In genomic region chr8:70743656-70744590, GRCm38 (mm10) we compare ENCODE assay signal across 8 mouse cellular contexts. TPM values are rescaled to one million over a fixed set of nuclear protein-coding genes. Genes with fewer than 3 reads are reported as not detected.
DNase-seq lines count a peak whose midpoint lies in the region; ATAC-seq and TF ChIP-seq lines count a peak whose summit lies in the region.

No protein-coding gene starts in this region.

- peaks cover 2% of the 10 kb centered on the region; the same call in 1 of the 2 replicates for H3K36me3 ChIP-seq in erythroblast, embryonic 14.5 days (ENCODE audit: control insufficient read depth)
- H3K36me3 ChIP-seq in forebrain, postnatal 0 days (ENCODE audit: insufficient read depth): no peaks in the 10 kb centered on the region
- no peaks in the 10 kb centered on the region for H3K36me3 ChIP-seq in hindbrain, embryonic 12.5 days
- H3K36me3 ChIP-seq in limb, embryonic 13.5 days: no peaks in the 10 kb centered on the region
- no peaks in the 10 kb centered on the region for H3K36me3 ChIP-seq in midbrain, embryonic 14.5 days (ENCODE audit: control insufficient read depth, insufficient read depth, low read length)

- TF ChIP-seq POLR2A in brain, embryonic 14.5 days (IDR thresholded peaks at IDR 0.05; ENCODE audit: borderline replicate concordance, extremely low read depth, insufficient read depth, insufficient read length, poor library complexity, severe bottlenecking): no peak

- no peak for ATAC-seq in erythroblast, adult 5-6 weeks (replicated peaks; ENCODE audit: low FRiP score, poor library complexity, severe bottlenecking)
- ATAC-seq in forebrain, postnatal 0 days: peak; percentile 80
- ATAC-seq in hindbrain, embryonic 12.5 days (ENCODE audit: low FRiP score): 0 out of 2 replicates have a peak, but pooled peaks have one; percentile 17
- no peak for ATAC-seq in limb, embryonic 13.5 days (ENCODE audit: low FRiP score, low read depth)
- ATAC-seq in midbrain, embryonic 14.5 days (ENCODE audit: low FRiP score, low TSS enrichment): no peak; the same call in 1 of the 2 replicates

- 5% methylated on average over 48 of the region's 48 CpGs for WGBS in forebrain, postnatal 0 days
- WGBS in hindbrain, embryonic 12.5 days: 4% methylated on average over 48 of the region's 48 CpGs
- 5% methylated on average over 48 of the region's 48 CpGs for WGBS in limb, embryonic 13.5 days
- WGBS in midbrain, embryonic 14.5 days: 6% methylated on average over 48 of the region's 48 CpGs

- peak overlapping the region; percentile 56 for H3K4me2 ChIP-seq in forebrain, postnatal 0 days (ENCODE audit: low read depth)
- peak overlapping the region; percentile 52 for H3K4me2 ChIP-seq in hindbrain, embryonic 12.5 days (replicated peaks)
- peak overlapping the region; percentile 60 for H3K4me2 ChIP-seq in limb, embryonic 13.5 days (replicated peaks)
- peak overlapping the region; percentile 52 for H3K4me2 ChIP-seq in midbrain, embryonic 14.5 days (ENCODE audit: low read length)

- H3K9ac ChIP-seq in forebrain, postnatal 0 days: peak overlapping the region; percentile 44
- H3K9ac ChIP-seq in hindbrain, embryonic 12.5 days: peak overlapping the region; percentile 27; the same call in 1 of the 2 replicates
- H3K9ac ChIP-seq in limb, embryonic 13.5 days: peak overlapping the region; percentile 48; the same call in 1 of the 2 replicates
- peak overlapping the region; percentile 34 for H3K9ac ChIP-seq in midbrain, embryonic 14.5 days (replicated peaks; ENCODE audit: low read length)

- peak overlapping the region; percentile 14 for H3K4me3 ChIP-seq in erythroblast, embryonic 14.5 days (replicated peaks)
- H3K4me3 ChIP-seq in forebrain, postnatal 0 days (ENCODE audit: low read depth, low read length): peak overlapping the region; percentile 35
- H3K4me3 ChIP-seq in hindbrain, embryonic 12.5 days: peak overlapping the region; percentile 29
- H3K4me3 ChIP-seq in limb, embryonic 13.5 days: peak overlapping the region; percentile 33
- peak overlapping the region; percentile 29 for H3K4me3 ChIP-seq in midbrain, embryonic 14.5 days (replicated peaks; ENCODE audit: low read depth, low read length)

- peaks cover 93% of the 10 kb centered on the region for H3K27me3 ChIP-seq in erythroblast, embryonic 14.5 days (ENCODE audit: control insufficient read depth)
- H3K27me3 ChIP-seq in forebrain, postnatal 0 days (ENCODE audit: insufficient read depth, low read length): peaks cover 31% of the 10 kb centered on the region
- H3K27me3 ChIP-seq in hindbrain, embryonic 12.5 days: peaks cover 82% of the 10 kb centered on the region
- peaks cover 80% of the 10 kb centered on the region for H3K27me3 ChIP-seq in limb, embryonic 13.5 days
- peaks cover 28% of the 10 kb centered on the region for H3K27me3 ChIP-seq in midbrain, embryonic 14.5 days (ENCODE audit: control insufficient read depth, insufficient read depth, low read length)

- no peak for TF ChIP-seq CTCF in brain, embryonic 14.5 days (IDR thresholded peaks at IDR 0.05; ENCODE audit: borderline replicate concordance, extremely low read depth, insufficient read depth, insufficient read length)
- TF ChIP-seq CTCF in forebrain, postnatal 0 days (IDR thresholded peaks at IDR 0.05; ENCODE audit: low read depth): no peak

- no peaks in the 10 kb centered on the region; the same call in 1 of the 2 replicates for H3K9me3 ChIP-seq in erythroblast, embryonic 14.5 days (ENCODE audit: control insufficient read depth, low read length)
- no peaks in the 10 kb centered on the region for H3K9me3 ChIP-seq in forebrain, postnatal 0 days (ENCODE audit: low read length)
- no peaks in the 10 kb centered on the region for H3K9me3 ChIP-seq in hindbrain, embryonic 12.5 days (replicated peaks)
- H3K9me3 ChIP-seq in limb, embryonic 13.5 days: no peaks in the 10 kb centered on the region
- H3K9me3 ChIP-seq in midbrain, embryonic 14.5 days (ENCODE audit: control insufficient read depth, low read length): no peaks in the 10 kb centered on the region

- H3K27ac ChIP-seq in forebrain, postnatal 0 days (ENCODE audit: low read depth, low read length): no peak overlapping the region
- H3K27ac ChIP-seq in hindbrain, embryonic 12.5 days: no peak overlapping the region
- H3K27ac ChIP-seq in limb, embryonic 13.5 days: no peak overlapping the region
- no peak overlapping the region for H3K27ac ChIP-seq in midbrain, embryonic 14.5 days (replicated peaks; ENCODE audit: low read depth, low read length)

- peak; percentile 51 for DNase-seq in brain, embryonic 14.5 days (ENCODE audit: low read depth)
- peak; percentile 74 for DNase-seq in forebrain, postnatal 0 days
- peak; percentile 60 for DNase-seq in midbrain, embryonic 14.5 days
- no peak for DNase-seq in c-Kit-positive CD71-positive TER-119-positive erythroid progenitor cells, embryonic 14.5 days (ENCODE audit: low spot score)

- peaks cover 4% of the 10 kb centered on the region for H3K4me1 ChIP-seq in erythroblast, embryonic 14.5 days (ENCODE audit: control insufficient read depth)
- no peaks in the 10 kb centered on the region; the same call in 1 of the 2 replicates for H3K4me1 ChIP-seq in forebrain, postnatal 0 days (ENCODE audit: insufficient read depth)
- peaks cover 19% of the 10 kb centered on the region for H3K4me1 ChIP-seq in hindbrain, embryonic 12.5 days
- peaks cover 16% of the 10 kb centered on the region for H3K4me1 ChIP-seq in limb, embryonic 13.5 days
- 0 out of 2 replicates have a peak, but pooled peaks cover 3% of the 10 kb centered on the region for H3K4me1 ChIP-seq in midbrain, embryonic 14.5 days (ENCODE audit: control insufficient read depth, insufficient read depth, low read length)

RNA-seq across cellular contexts. Expression of gene Rab3a, which starts 10.6 kb away (rescaled TPM):
- 0.30 and 0.59 TPM in 2 replicates for polyA plus RNA-seq in erythroblast, embryonic 14.5 days (2012)
- not detected in 2 replicates for total RNA-seq in erythroblast, adult 5-6 weeks (2015; ENCODE audit: low replicate concordance)
- 1.5 TPM in 1 of 2 replicates, not detected in the other for total RNA-seq in erythroblast, adult 5-6 weeks (2017; ENCODE audit: low replicate concordance)
- 468 and 475 TPM in 2 replicates for polyA plus RNA-seq in brain, embryonic 14.5 days (2012; rRNA removed)
- 450 and 499 TPM in 2 replicates for total RNA-seq in forebrain, postnatal 0 days (2014; rRNA removed)
- 632 and 673 TPM in 2 replicates for polyA plus RNA-seq in forebrain, postnatal 0 days (2015; fragmentation: Nextera tagmentation; extraction: Ambion mirVana)
- polyA plus RNA-seq in hindbrain, embryonic 12.5 days (2016; fragmentation: Nextera tagmentation; extraction: Ambion mirVana): 126 and 134 TPM in 2 replicates
- 18.0 and 19.6 TPM in 2 replicates for polyA plus RNA-seq in limb, embryonic 13.5 days (2015; fragmentation: Nextera tagmentation; extraction: Ambion mirVana)
- 407 and 464 TPM in 2 replicates for polyA plus RNA-seq in midbrain, embryonic 14.5 days (2014; fragmentation: Nextera tagmentation; extraction: Ambion mirVana)

RNA-seq across cellular contexts. Expression of gene Mpv17l2, which starts 16.8 kb away (rescaled TPM):
- 11.4 and 15.6 TPM in 2 replicates for polyA plus RNA-seq in erythroblast, embryonic 14.5 days (2012)
- total RNA-seq in erythroblast, adult 5-6 weeks (2015; ENCODE audit: low replicate concordance): 8.2 and 9.6 TPM in 2 replicates
- total RNA-seq in erythroblast, adult 5-6 weeks (2017; ENCODE audit: low replicate concordance): 3.8 and 6.4 TPM in 2 replicates
- 29.1 and 45.0 TPM in 2 replicates for polyA plus RNA-seq in brain, embryonic 14.5 days (2012; rRNA removed)
- total RNA-seq in forebrain, postnatal 0 days (2014; rRNA removed): 33.7 and 39.9 TPM in 2 replicates
- polyA plus RNA-seq in forebrain, postnatal 0 days (2015; fragmentation: Nextera tagmentation; extraction: Ambion mirVana): 60.4 and 61.9 TPM in 2 replicates
- 38.2 and 38.3 TPM in 2 replicates for polyA plus RNA-seq in hindbrain, embryonic 12.5 days (2016; fragmentation: Nextera tagmentation; extraction: Ambion mirVana)
- 29.2 and 36.6 TPM in 2 replicates for polyA plus RNA-seq in limb, embryonic 13.5 days (2015; fragmentation: Nextera tagmentation; extraction: Ambion mirVana)
- polyA plus RNA-seq in midbrain, embryonic 14.5 days (2014; fragmentation: Nextera tagmentation; extraction: Ambion mirVana): 37.1 and 39.0 TPM in 2 replicates

RNA-seq across cellular contexts. Expression of gene Pde4c, which starts 20.4 kb away (rescaled TPM):
- polyA plus RNA-seq in erythroblast, embryonic 14.5 days (2012): 0.02 TPM in 1 of 2 replicates, not detected in the other
- not detected in 2 replicates for total RNA-seq in erythroblast, adult 5-6 weeks (2015; ENCODE audit: low replicate concordance)
- not detected in 2 replicates for total RNA-seq in erythroblast, adult 5-6 weeks (2017; ENCODE audit: low replicate concordance)
- polyA plus RNA-seq in brain, embryonic 14.5 days (2012; rRNA removed): 0.40 and 0.58 TPM in 2 replicates
- 0.48 and 0.62 TPM in 2 replicates for total RNA-seq in forebrain, postnatal 0 days (2014; rRNA removed)
- polyA plus RNA-seq in forebrain, postnatal 0 days (2015; fragmentation: Nextera tagmentation; extraction: Ambion mirVana): 0.10 and 0.23 TPM in 2 replicates
- 0.26 and 0.39 TPM in 2 replicates for polyA plus RNA-seq in hindbrain, embryonic 12.5 days (2016; fragmentation: Nextera tagmentation; extraction: Ambion mirVana)
- 0.04 and 0.06 TPM in 2 replicates for polyA plus RNA-seq in limb, embryonic 13.5 days (2015; fragmentation: Nextera tagmentation; extraction: Ambion mirVana)
- 0.24 TPM in 1 of 2 replicates, not detected in the other for polyA plus RNA-seq in midbrain, embryonic 14.5 days (2014; fragmentation: Nextera tagmentation; extraction: Ambion mirVana)

RNA-seq across cellular contexts. Expression of gene Gm3336, which starts 25.6 kb away (rescaled TPM):
- not detected in 2 replicates for polyA plus RNA-seq in erythroblast, embryonic 14.5 days (2012)
- not detected in 2 replicates for total RNA-seq in erythroblast, adult 5-6 weeks (2015; ENCODE audit: low replicate concordance)
- total RNA-seq in erythroblast, adult 5-6 weeks (2017; ENCODE audit: low replicate concordance): not detected in 2 replicates
- not detected in 2 replicates for polyA plus RNA-seq in brain, embryonic 14.5 days (2012; rRNA removed)
- total RNA-seq in forebrain, postnatal 0 days (2014; rRNA removed): not detected in 2 replicates
- polyA plus RNA-seq in forebrain, postnatal 0 days (2015; fragmentation: Nextera tagmentation; extraction: Ambion mirVana): not detected in 2 replicates
- polyA plus RNA-seq in hindbrain, embryonic 12.5 days (2016; fragmentation: Nextera tagmentation; extraction: Ambion mirVana): not detected in 2 replicates
- not detected in 2 replicates for polyA plus RNA-seq in limb, embryonic 13.5 days (2015; fragmentation: Nextera tagmentation; extraction: Ambion mirVana)
- polyA plus RNA-seq in midbrain, embryonic 14.5 days (2014; fragmentation: Nextera tagmentation; extraction: Ambion mirVana): not detected in 2 replicates

RNA-seq across cellular contexts. Expression of gene Pik3r2, which starts 32.6 kb away (rescaled TPM):
- 3.8 and 4.9 TPM in 2 replicates for polyA plus RNA-seq in erythroblast, embryonic 14.5 days (2012)
- 4.8 and 12.1 TPM in 2 replicates for total RNA-seq in erythroblast, adult 5-6 weeks (2015; ENCODE audit: low replicate concordance)
- 5.9 and 6.3 TPM in 2 replicates for total RNA-seq in erythroblast, adult 5-6 weeks (2017; ENCODE audit: low replicate concordance)
- 150 and 161 TPM in 2 replicates for polyA plus RNA-seq in brain, embryonic 14.5 days (2012; rRNA removed)
- total RNA-seq in forebrain, postnatal 0 days (2014; rRNA removed): 160 and 170 TPM in 2 replicates
- 147 and 153 TPM in 2 replicates for polyA plus RNA-seq in forebrain, postnatal 0 days (2015; fragmentation: Nextera tagmentation; extraction: Ambion mirVana)
- polyA plus RNA-seq in hindbrain, embryonic 12.5 days (2016; fragmentation: Nextera tagmentation; extraction: Ambion mirVana): 84.5 and 85.5 TPM in 2 replicates
- 78.1 and 81.3 TPM in 2 replicates for polyA plus RNA-seq in limb, embryonic 13.5 days (2015; fragmentation: Nextera tagmentation; extraction: Ambion mirVana)
- polyA plus RNA-seq in midbrain, embryonic 14.5 days (2014; fragmentation: Nextera tagmentation; extraction: Ambion mirVana): 79.2 and 84.7 TPM in 2 replicates

Comparison
In these comparisons a context has a peak if more than half of its experiments do, and no peak if none do; other contexts are left out.
1. ATAC-seq: peak in forebrain, postnatal 0 days (single experiment) and hindbrain, embryonic 12.5 days (single experiment); none in erythroblast, adult 5-6 weeks (single experiment), limb, embryonic 13.5 days (single experiment) and midbrain, embryonic 14.5 days (single experiment).
2. RNA of gene Rab3a, which starts 10.6 kb away (polyA plus RNA-seq): 632 to 673 TPM in forebrain, postnatal 0 days, 468 to 475 TPM in brain, embryonic 14.5 days, 407 to 464 TPM in midbrain, embryonic 14.5 days, 126 to 134 TPM in hindbrain, embryonic 12.5 days and 18.0 to 19.6 TPM in limb, embryonic 13.5 days; 0.30 to 0.59 TPM in erythroblast, embryonic 14.5 days; every median in the first group is over 10 times any median in the second.
3. Peak in every context shown above with its lines, with median percentiles within 50 percentile points of each other: H3K4me3 ChIP-seq, H3K4me2 ChIP-seq and H3K9ac ChIP-seq.